Mouse (Mus musculus): ENCODE measurements at regions not wholly inside any gene's neighbourhood (a gene's known extent, or its start where the extent isn't known, plus 50 kb on each side); places are given as distances from the start of the nearest gene placed in this dataset.

DNA sequence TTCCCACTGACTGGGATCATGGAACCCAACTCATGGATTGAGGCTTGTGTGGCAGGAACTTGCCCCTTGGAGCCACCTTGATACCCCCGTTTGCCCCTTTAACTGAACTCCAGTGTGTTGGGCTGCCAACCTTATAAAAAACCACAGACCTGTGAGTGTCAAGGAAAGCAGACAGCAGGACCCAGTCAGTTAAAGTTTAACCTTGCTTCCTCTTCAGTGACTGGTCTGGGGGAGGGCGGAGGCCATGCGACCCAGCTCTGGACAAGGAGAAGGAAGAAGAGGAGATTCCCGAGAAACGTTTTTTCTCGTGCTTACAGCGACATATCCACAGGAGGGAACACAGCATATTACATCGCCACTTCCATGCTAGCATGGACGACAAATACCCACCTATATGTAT is 281.9 kb upstream of the Zfp64 start:
- ChIA-PET POLR2A (no interaction called here), CTCF (no interaction called here)

DNA sequence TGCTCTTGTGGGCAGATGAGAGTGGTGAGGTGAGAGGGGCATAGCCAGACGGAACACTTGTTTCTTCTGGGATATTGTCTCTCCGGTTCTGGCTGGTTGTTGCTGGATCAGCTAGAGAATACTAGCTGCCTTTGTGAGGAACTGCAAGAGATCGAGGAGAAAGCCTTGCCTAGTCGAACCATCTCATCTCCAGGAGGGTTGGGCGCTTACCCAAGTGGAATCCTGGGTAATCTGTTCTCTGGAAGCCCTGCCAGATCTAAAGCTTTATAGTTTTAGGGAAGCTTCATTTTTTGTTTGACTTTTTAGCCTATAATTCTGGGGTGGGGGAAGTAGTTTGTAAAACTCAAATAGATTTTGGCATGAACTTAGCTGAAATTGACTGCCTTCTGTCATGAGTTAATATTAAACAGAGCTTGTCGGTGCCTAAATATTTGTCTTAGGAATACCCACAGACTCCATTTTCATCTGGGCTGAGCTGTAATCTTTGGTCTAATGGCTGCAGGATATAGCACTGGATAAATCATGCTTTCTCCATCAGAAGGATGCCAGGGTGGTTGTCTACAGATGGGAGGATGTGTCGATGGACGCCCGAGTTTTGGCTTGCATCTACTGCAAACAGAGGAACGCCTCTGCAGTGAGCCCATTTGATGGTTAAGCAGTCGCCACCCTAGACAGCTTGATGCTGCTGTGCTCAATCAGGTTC is 279.1 kb upstream of the Zfp64 start:
- in situ Hi-C loops (cut with MboI; ENCODE audit: low pct_unique_long_range_greater_than_20kb): no loop called here
- no peak for ATAC-seq
- no peak for DNase-seq (ENCODE audit: low read depth, low spot score)
- POLR2A ChIA-PET: no interaction called here
- CTCF ChIA-PET: no interaction called here
- TF ChIP-seq CTCF (IDR thresholded peaks at IDR 0.05): no peak
- H3K27me3 ChIP-seq: no peaks in the 10 kb centered on the region

More for the DNA sequence above, 281.9 kb upstream of the Zfp64 start:
- DNase-seq (ENCODE audit: low read depth, low spot score) (no peak), ATAC-seq (no peak)
- in situ Hi-C loops (cut with MboI; ENCODE audit: low pct_unique_long_range_greater_than_20kb): no loop called here
- no peaks in the 10 kb centered on the region for H3K27me3 ChIP-seq
- TF ChIP-seq CTCF (IDR thresholded peaks at IDR 0.05): no peak

DNA sequence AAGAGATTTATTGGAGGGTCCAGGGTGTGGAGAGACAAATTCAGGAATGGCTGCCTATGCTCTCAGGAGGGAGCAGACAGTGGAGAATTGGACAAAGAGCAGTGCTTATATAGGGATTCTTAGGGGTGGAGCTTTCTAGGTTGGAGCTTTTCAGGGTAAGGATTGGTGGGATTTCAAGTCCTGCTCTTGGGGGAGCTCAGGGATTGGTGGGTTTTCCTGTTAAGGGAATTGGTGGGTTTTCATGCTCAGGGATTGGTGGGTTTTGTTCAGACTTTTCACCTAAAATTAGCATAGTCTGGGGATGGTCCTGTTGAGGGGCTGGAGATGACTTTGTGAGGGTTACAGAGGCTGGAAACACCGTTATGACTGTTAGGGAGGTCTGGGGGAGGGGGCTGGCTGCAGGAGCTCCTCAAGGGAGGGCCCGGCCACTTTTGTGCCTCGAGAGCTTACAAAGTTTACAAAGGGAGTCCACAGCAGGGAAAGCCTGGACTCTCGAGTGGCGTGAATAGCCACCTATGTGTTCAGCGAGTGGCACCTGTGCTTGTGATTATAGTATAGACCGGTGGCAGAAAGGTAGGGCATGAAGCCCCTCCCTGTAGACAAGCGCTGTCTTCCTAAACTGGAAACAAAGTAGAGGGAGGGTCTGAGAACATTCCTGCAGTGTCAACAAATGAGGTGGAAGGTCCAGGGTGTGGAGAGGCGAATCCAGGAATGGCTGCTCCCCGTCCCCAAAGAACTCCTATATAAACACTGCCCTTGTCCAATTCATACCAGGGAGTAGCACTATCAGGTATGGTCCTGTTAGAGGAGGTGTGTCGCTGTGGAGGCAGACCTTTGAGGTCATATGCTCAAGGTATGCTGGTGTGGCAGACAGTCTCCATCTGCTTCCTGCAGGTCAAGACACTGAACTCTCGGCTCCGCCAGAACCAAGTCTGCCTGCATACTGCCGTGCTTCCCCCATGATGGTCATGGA is 278.1 kb upstream of the Zfp64 start:
- in situ Hi-C loops (cut with MboI; ENCODE audit: low pct_unique_long_range_greater_than_20kb): no loop called here
- ChIA-PET CTCF (interaction anchor here (0.7 kb wide), 1 partner anchor 603 kb away, joined by 3 read pairs; no protein-coding TSS in a partner anchor), POLR2A (no interaction called here)
- ATAC-seq (no peak), DNase-seq (ENCODE audit: low read depth, low spot score) (no peak)
- H3K27me3 ChIP-seq: no peaks in the 10 kb centered on the region
- no peak for TF ChIP-seq CTCF (IDR thresholded peaks at IDR 0.05)

DNA sequence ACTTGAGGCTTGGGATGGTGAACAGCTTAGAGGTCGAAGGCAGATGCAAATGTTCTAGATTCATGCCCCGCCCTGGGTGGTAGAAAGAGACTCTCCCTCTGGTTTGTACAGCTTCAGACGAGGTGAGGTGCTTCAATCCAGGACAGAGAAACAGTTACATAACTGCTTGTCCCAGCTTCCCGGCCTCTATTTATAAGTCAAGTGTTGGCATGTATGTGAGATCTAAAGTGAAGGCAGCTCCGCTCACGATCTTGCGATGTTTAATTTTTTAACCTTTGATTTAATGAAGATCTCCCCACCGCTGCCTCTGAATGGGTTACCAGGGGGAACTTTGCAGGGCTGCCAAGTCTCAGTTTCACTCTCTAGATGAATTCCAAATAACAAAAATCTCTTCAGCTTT is 266.9 kb upstream of the Zfp64 start:
- CTCF ChIA-PET: no interaction called here
- in situ Hi-C loops (cut with MboI; ENCODE audit: low pct_unique_long_range_greater_than_20kb): no loop called here
- POLR2A ChIA-PET: no interaction called here
- DNase-seq (ENCODE audit: low read depth, low spot score) (no peak), ATAC-seq (no peak)
- no peaks in the 10 kb centered on the region for H3K27me3 ChIP-seq
- no peak for TF ChIP-seq CTCF (IDR thresholded peaks at IDR 0.05)

DNA sequence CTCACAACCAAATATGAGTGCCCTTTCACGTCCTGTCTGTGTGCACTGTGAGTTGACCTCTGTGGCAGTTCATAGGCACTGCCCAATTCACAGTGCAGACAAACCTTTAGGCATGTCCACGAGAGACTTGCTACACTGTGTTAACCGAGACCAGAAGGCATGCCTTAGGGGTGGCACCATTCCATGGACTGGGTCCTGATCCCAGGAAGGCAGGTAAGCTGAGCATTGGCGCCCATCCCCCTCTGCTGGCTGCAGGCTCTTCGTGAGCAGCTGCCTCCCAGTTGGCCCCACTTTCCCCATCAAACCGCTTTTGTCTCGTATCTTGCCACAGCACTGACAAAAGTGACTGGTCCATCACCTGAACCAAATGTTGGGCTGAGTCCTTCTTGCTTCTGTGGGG is 265.8 kb upstream of the Zfp64 start:
- DNase-seq (ENCODE audit: low read depth, low spot score) (no peak), ATAC-seq (no peak)
- ChIA-PET CTCF (no interaction called here), POLR2A (no interaction called here)
- no peaks in the 10 kb centered on the region for H3K27me3 ChIP-seq
- in situ Hi-C loops (cut with MboI; ENCODE audit: low pct_unique_long_range_greater_than_20kb): no loop called here
- no peak for TF ChIP-seq CTCF (IDR thresholded peaks at IDR 0.05)

DNA sequence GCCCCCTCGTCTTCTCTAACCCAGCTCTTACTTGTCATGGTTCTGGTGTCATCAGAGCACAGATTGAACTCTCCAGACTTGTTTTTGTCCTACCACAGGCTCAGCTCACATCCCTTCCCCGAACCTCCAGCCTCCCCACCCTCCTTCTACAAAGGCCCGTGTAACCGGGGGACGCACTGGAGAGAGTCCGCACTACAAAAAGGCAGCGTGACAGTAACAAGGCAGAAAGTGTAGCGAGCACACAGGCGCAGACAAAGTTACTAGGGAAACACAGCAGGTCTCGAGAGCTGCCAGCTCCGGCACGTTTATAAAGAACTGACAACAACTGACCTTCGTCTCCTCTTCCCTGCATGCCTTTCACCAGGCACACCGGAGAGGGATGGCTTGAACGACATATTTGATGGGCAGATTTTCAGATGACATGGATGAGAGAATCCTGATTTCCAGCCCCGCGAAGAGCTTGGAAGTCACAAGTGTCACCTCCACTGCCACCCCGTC is 260.2 kb upstream of the Zfp64 start:
- no peaks in the 10 kb centered on the region for H3K27me3 ChIP-seq
- TF ChIP-seq CTCF (IDR thresholded peaks at IDR 0.05): no peak
- CTCF ChIA-PET: no interaction called here
- in situ Hi-C loops (cut with MboI; ENCODE audit: low pct_unique_long_range_greater_than_20kb): no loop called here
- POLR2A ChIA-PET: no interaction called here
- no peak for ATAC-seq
- no peak for DNase-seq (ENCODE audit: low read depth, low spot score)

DNA sequence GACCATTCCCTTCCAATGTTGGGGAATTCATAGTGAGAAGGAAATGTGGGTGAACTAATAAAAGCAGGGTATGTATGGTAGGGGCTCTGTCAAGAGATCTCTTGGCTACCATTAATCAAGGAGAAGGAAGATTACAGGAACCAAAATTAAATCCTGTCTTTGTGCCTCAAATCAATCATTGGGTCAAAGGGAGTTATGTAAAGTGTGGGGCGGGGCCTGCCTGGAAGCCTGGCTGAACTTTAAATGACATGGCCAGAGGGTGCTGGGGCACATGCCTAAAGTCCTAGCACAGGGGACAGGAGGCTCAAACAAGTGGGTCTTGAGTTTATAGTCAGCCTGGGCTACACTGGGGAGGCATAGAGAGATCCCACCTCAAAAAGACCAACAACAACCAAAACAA is 259.0 kb upstream of the Zfp64 start:
- POLR2A ChIA-PET: no interaction called here
- no peak for TF ChIP-seq CTCF (IDR thresholded peaks at IDR 0.05)
- ATAC-seq (no peak), DNase-seq (ENCODE audit: low read depth, low spot score) (no peak)
- no peaks in the 10 kb centered on the region for H3K27me3 ChIP-seq
- CTCF ChIA-PET: no interaction called here
- in situ Hi-C loops (cut with MboI; ENCODE audit: low pct_unique_long_range_greater_than_20kb): no loop called here

DNA sequence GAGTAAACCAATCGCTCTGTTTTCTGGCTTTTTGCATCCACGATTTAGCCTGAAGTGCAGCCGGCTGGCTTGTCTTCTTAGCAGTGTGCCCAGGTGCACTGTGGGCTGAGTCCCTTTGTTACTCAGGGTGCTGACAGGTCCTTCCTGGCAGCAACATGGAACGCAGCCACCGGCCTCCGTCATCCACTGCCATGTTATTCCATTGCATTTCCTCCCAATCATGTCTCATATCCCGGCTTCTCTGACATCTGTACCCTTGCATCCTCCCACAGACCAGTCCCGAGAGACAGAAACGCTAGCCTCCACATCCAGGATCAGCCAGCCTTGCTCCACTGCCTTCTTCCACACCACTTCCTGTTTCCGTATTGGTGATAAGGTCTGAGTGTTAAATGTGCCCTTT is 257.9 kb upstream of the Zfp64 start:
- ChIA-PET CTCF (no interaction called here), POLR2A (no interaction called here)
- in situ Hi-C loops (cut with MboI; ENCODE audit: low pct_unique_long_range_greater_than_20kb): no loop called here
- DNase-seq (ENCODE audit: low read depth, low spot score) (no peak), ATAC-seq (no peak)
- H3K27me3 ChIP-seq: no peaks in the 10 kb centered on the region
- TF ChIP-seq CTCF (IDR thresholded peaks at IDR 0.05): no peak

DNA sequence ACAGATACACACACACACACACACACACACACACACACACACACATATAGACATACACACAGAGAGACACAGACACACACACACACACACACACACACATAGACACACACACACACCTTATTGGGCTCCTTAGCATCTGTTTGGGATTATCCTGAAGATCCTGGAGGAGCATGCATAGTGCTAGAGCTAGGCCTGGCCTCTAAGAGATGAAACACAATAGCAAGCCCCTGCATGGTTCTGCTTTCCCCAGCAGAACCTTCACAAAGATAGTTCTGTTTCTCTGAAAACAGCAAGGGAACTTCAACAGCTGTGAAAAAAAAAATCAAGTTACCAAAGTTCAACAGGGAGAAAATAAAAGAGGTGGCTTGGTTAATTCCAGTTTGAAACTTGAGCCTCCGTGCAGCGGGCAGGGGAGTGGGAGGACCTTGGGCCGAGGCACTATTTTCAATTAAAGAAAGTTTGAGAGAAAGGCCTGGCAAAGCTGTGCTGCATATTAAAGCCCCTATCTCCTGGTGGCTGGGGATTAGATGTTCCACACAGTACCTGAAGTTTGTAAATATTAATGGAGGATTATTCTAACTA is 257.4 kb upstream of the Zfp64 start:
- no peak for ATAC-seq
- POLR2A ChIA-PET: no interaction called here
- no peak for DNase-seq (ENCODE audit: low read depth, low spot score)

DNA sequence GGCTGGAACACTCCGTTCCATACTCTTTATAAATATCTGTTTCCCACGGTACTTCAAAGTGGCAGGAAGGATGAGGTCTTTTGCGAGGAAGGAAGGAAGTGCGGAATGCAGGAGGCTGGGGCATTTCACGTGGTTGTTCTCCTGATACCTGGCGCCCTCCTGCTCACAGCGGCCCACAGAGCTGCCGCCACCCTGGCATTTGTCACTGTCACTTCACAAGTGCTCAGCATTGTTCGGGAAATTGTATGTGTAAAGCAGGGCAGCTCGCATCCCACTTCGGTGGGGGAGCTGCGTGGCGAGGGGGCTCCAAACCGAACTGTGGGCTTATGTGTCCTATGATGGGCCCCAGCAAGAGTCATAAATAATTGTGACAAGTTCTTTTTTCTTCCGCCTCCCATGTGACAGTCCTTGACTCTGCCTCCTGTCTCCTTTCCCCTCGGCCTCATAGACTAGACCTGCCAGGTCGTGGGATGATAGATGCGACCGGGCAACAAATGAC is 248.9 kb upstream of the Zfp64 start:
- H3K27me3 ChIP-seq: no peaks in the 10 kb centered on the region
- POLR2A ChIA-PET: no interaction called here
- no peak for TF ChIP-seq CTCF (IDR thresholded peaks at IDR 0.05)
- ATAC-seq: no peak
- DNase-seq (ENCODE audit: low read depth, low spot score): no peak
- CTCF ChIA-PET: no interaction called here
- in situ Hi-C loops (cut with MboI; ENCODE audit: low pct_unique_long_range_greater_than_20kb): no loop called here

More for the DNA sequence above, 257.4 kb upstream of the Zfp64 start:
- no peaks in the 10 kb centered on the region for H3K27me3 ChIP-seq
- in situ Hi-C loops (cut with MboI; ENCODE audit: low pct_unique_long_range_greater_than_20kb): no loop called here
- no peak for TF ChIP-seq CTCF (IDR thresholded peaks at IDR 0.05)
- CTCF ChIA-PET: no interaction called here

DNA sequence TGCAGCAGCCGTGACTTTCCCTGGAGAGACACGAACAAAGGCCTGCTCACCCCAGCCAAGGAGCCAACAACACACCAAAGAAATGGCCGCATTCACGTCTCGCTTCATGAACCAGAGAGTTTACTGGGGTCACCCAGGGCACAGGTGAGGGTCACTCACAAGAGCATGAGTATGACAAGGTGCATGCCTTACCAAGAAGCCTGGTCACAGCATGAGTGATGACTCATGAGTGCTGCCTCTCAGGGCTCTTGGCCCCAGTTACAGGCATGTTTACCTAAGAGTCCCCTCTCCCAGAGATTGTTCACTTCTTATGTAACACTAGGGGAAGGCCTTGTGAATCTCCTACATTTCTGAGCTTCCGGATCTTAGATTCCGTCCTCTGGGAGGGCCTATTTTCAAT is 236.6 kb upstream of the Zfp64 start:
- H3K27me3 ChIP-seq: peaks cover 6% of the 10 kb centered on the region
- no peak for DNase-seq (ENCODE audit: low read depth, low spot score)
- ATAC-seq: no peak
- CTCF ChIA-PET: no interaction called here
- no peak for TF ChIP-seq CTCF (IDR thresholded peaks at IDR 0.05)
- in situ Hi-C loops (cut with MboI; ENCODE audit: low pct_unique_long_range_greater_than_20kb): no loop called here
- POLR2A ChIA-PET: no interaction called here

All from Patski (cell line).